Mouse (Mus musculus): ENCODE results near the gene Rtp3. TPM values are rescaled to one million over a fixed set of nuclear protein-coding genes. Genes with fewer than 3 reads are reported as not detected.

Gene Rtp3
- polyA plus RNA-seq, 1 experiment from 2014 or later, result 6.7 TPM

GRCm38 (mm10) chr9:110951866-110952265 is 38.5 kb downstream of the Rtp3 start:
- H3K9me3 ChIP-seq (replicated peaks), result no peaks in the 10 kb centered on the region
- H3K27ac ChIP-seq, result no peak overlapping the region
- H3K9ac ChIP-seq, result no peak overlapping the region
- H3K36me3 ChIP-seq, result no peaks in the 10 kb centered on the region
- H3K4me1 ChIP-seq, result peaks cover 28% of the 10 kb centered on the region
- H3K27me3 ChIP-seq (replicated peaks), result peaks cover 40% of the 10 kb centered on the region
- WGBS (ENCODE audit: insufficient replicate concordance), result 72% methylated on average over 13 of the region's 13 CpGs
- ATAC-seq, result no peak
- H3K4me2 ChIP-seq, result no peak overlapping the region
- H3K4me3 ChIP-seq, result no peak overlapping the region

GRCm38 (mm10) chr9:110951397-110951796 is 39.0 kb downstream of the Rtp3 start, which contains the start of gene Lrrc2:
TSS of gene Lrrc2 (plus strand) at chr9:110951545.
- H3K27me3 ChIP-seq (replicated peaks), result peaks cover 45% of the 10 kb centered on the region
- peaks cover 32% of the 10 kb centered on the region for H3K4me1 ChIP-seq
- no peaks in the 10 kb centered on the region for H3K36me3 ChIP-seq
- H3K4me2 ChIP-seq, result no peak within 1 kb of the TSS
- no peaks in the 10 kb centered on the region for H3K9me3 ChIP-seq (replicated peaks)
- no peak within 1 kb of the TSS for H3K4me3 ChIP-seq
- WGBS (ENCODE audit: insufficient replicate concordance), result 46% methylated on average over 11 of the region's 11 CpGs
- no peak within 1 kb of the TSS for H3K27ac ChIP-seq
- H3K9ac ChIP-seq, result no peak within 1 kb of the TSS
- ATAC-seq, result no peak

- Histone ChIP-seq H3K27ac (no peak overlapping the region), H3K4me2 (no peak overlapping the region), H3K27me3 (replicated peaks) (peaks cover 48% of the 10 kb centered on the region), H3K9me3 (replicated peaks) (no peaks in the 10 kb centered on the region), H3K4me3 (no peak overlapping the region), H3K36me3 (no peaks in the 10 kb centered on the region), H3K4me1 (peaks cover 33% of the 10 kb centered on the region), H3K9ac (no peak overlapping the region)
- WGBS (ENCODE audit: insufficient replicate concordance), result 90% methylated on average over 3 of the region's 3 CpGs
- no peak for ATAC-seq
These were observed 40.3 kb downstream of the Rtp3 start for GRCm38 (mm10) chr9:110950109-110950508.

GRCm38 (mm10) chr9:110948813-110949310 is 41.5 kb downstream of the Rtp3 start:
- no peaks in the 10 kb centered on the region for H3K36me3 ChIP-seq
- H3K27ac ChIP-seq, result no peak overlapping the region
- H3K9ac ChIP-seq, result no peak overlapping the region
- WGBS (ENCODE audit: insufficient replicate concordance), result 37% methylated on average over 8 of the region's 8 CpGs
- no peaks in the 10 kb centered on the region for H3K9me3 ChIP-seq (replicated peaks)
- peaks cover 32% of the 10 kb centered on the region for H3K4me1 ChIP-seq
- peaks cover 48% of the 10 kb centered on the region for H3K27me3 ChIP-seq (replicated peaks)
- no peak overlapping the region for H3K4me2 ChIP-seq
- ATAC-seq, result no peak
- no peak overlapping the region for H3K4me3 ChIP-seq

GRCm38 (mm10) chr9:110947900-110948299 is 42.5 kb downstream of the Rtp3 start:
- Histone ChIP-seq H3K27me3 (replicated peaks) (peaks cover 49% of the 10 kb centered on the region), H3K36me3 (no peaks in the 10 kb centered on the region), H3K4me2 (no peak overlapping the region), H3K9me3 (replicated peaks) (no peaks in the 10 kb centered on the region), H3K4me1 (peaks cover 29% of the 10 kb centered on the region), H3K9ac (no peak overlapping the region), H3K27ac (no peak overlapping the region), H3K4me3 (no peak overlapping the region)
- no peak for ATAC-seq
- WGBS (ENCODE audit: insufficient replicate concordance), result 43% methylated on average over 6 of the region's 6 CpGs

- no peak for ATAC-seq
- Histone ChIP-seq H3K27me3 (replicated peaks) (peaks cover 52% of the 10 kb centered on the region), H3K27ac (no peak overlapping the region), H3K9ac (no peak overlapping the region), H3K4me1 (peaks cover 23% of the 10 kb centered on the region), H3K9me3 (replicated peaks) (no peaks in the 10 kb centered on the region), H3K36me3 (no peaks in the 10 kb centered on the region), H3K4me2 (no peak overlapping the region), H3K4me3 (no peak overlapping the region)
- WGBS (ENCODE audit: insufficient replicate concordance), result 18% methylated on average over 6 of the region's 6 CpGs
These were observed 43.1 kb downstream of the Rtp3 start for GRCm38 (mm10) chr9:110947261-110947661.

- WGBS (ENCODE audit: insufficient replicate concordance), result 21% methylated on average over 20 of the region's 20 CpGs
- peaks cover 52% of the 10 kb centered on the region for H3K27me3 ChIP-seq (replicated peaks)
- no peak overlapping the region for H3K4me3 ChIP-seq
- no peaks in the 10 kb centered on the region for H3K36me3 ChIP-seq
- no peak overlapping the region for H3K27ac ChIP-seq
- no peak overlapping the region for H3K4me2 ChIP-seq
- H3K9ac ChIP-seq, result no peak overlapping the region
- ATAC-seq, result no peak
- no peaks in the 10 kb centered on the region for H3K9me3 ChIP-seq (replicated peaks)
- H3K4me1 ChIP-seq, result peaks cover 22% of the 10 kb centered on the region
These were observed 43.8 kb downstream of the Rtp3 start for GRCm38 (mm10) chr9:110946548-110947044.

GRCm38 (mm10) chr9:110945926-110946325 is 44.5 kb downstream of the Rtp3 start, which contains the start of gene Tdgf1:
TSS of gene Tdgf1 (minus strand) at chr9:110946158.
- WGBS (ENCODE audit: insufficient replicate concordance), result 13% methylated on average over 11 of the region's 11 CpGs
- H3K4me1 ChIP-seq, result peaks cover 22% of the 10 kb centered on the region
- no peak within 1 kb of the TSS for H3K4me2 ChIP-seq
- H3K9me3 ChIP-seq (replicated peaks), result no peaks in the 10 kb centered on the region
- H3K9ac ChIP-seq, result no peak within 1 kb of the TSS
- H3K4me3 ChIP-seq, result no peak within 1 kb of the TSS
- H3K36me3 ChIP-seq, result no peaks in the 10 kb centered on the region
- no peak within 1 kb of the TSS for H3K27ac ChIP-seq
- ATAC-seq, result no peak
- peaks cover 52% of the 10 kb centered on the region for H3K27me3 ChIP-seq (replicated peaks)

- Histone ChIP-seq H3K4me3 (no peak overlapping the region), H3K36me3 (no peaks in the 10 kb centered on the region), H3K4me1 (peaks cover 22% of the 10 kb centered on the region), H3K27me3 (replicated peaks) (peaks cover 52% of the 10 kb centered on the region), H3K9me3 (replicated peaks) (no peaks in the 10 kb centered on the region), H3K4me2 (no peak overlapping the region), H3K9ac (no peak overlapping the region), H3K27ac (no peak overlapping the region)
- no peak for ATAC-seq
- WGBS (ENCODE audit: insufficient replicate concordance), result 19% methylated on average over 18 of the region's 18 CpGs
These were observed 45.0 kb downstream of the Rtp3 start for GRCm38 (mm10) chr9:110945343-110945742.

- Histone ChIP-seq H3K4me3 (no peak overlapping the region), H3K4me2 (no peak overlapping the region), H3K9me3 (replicated peaks) (no peaks in the 10 kb centered on the region), H3K27ac (no peak overlapping the region), H3K27me3 (replicated peaks) (peaks cover 52% of the 10 kb centered on the region), H3K9ac (no peak overlapping the region), H3K4me1 (peaks cover 20% of the 10 kb centered on the region), H3K36me3 (no peaks in the 10 kb centered on the region)
- WGBS (ENCODE audit: insufficient replicate concordance), result 27% methylated on average over 13 of the region's 13 CpGs
- ATAC-seq, result no peak
These were observed 46.1 kb downstream of the Rtp3 start for GRCm38 (mm10) chr9:110944265-110944664.

GRCm38 (mm10) chr9:110937506-110938490 is 52.6 kb downstream of the Rtp3 start:
- H3K9ac ChIP-seq, result no peak overlapping the region
- H3K4me3 ChIP-seq, result no peak overlapping the region
- WGBS (ENCODE audit: insufficient replicate concordance), result 50% methylated on average over 12 of the region's 12 CpGs
- H3K27me3 ChIP-seq (replicated peaks), result peaks cover 2% of the 10 kb centered on the region; the same call in 1 of the 2 replicates
- H3K36me3 ChIP-seq, result no peaks in the 10 kb centered on the region
- no peak overlapping the region for H3K4me2 ChIP-seq
- H3K9me3 ChIP-seq (replicated peaks), result no peaks in the 10 kb centered on the region
- no peaks in the 10 kb centered on the region for H3K4me1 ChIP-seq
- H3K27ac ChIP-seq, result no peak overlapping the region
- no peak for ATAC-seq

- no peak overlapping the region for H3K4me2 ChIP-seq
- no peak overlapping the region for H3K27ac ChIP-seq
- 71% methylated on average over 7 of the region's 7 CpGs for WGBS (ENCODE audit: insufficient replicate concordance)
- H3K9me3 ChIP-seq (replicated peaks), result no peaks in the 10 kb centered on the region
- ATAC-seq, result no peak
- no peak overlapping the region for H3K4me3 ChIP-seq
- H3K36me3 ChIP-seq, result no peaks in the 10 kb centered on the region
- no peak overlapping the region for H3K9ac ChIP-seq
- no peaks in the 10 kb centered on the region for H3K27me3 ChIP-seq (replicated peaks)
- no peaks in the 10 kb centered on the region for H3K4me1 ChIP-seq
These were observed 54.4 kb downstream of the Rtp3 start for GRCm38 (mm10) chr9:110935941-110936340.
